Mouse (Mus musculus) CH12.LX (cell line): ENCODE data around the gene St14.

Experiments used
- CTCF ChIP-seq, 2 experiments: IDR thresholded peaks in 1 of 2; conservative IDR thresholded peaks in 1 of 2; 2 replicates each; pipeline ENCODE4 v1.5.1; 2011 to 2012; ENCODE audit warnings: low read depth in 2 of 2, low read length in 2 of 2, improper control_type of control experiment in 1 of 2, inconsistent platforms in 1 of 2, mild to moderate bottlenecking in 1 of 2, moderate library complexity in 1 of 2
- NELFE ChIP-seq: IDR thresholded peaks from 2 replicates; pipeline ENCODE4 v1.6.1; 2011; ENCODE audit warnings: low read depth, low read length, improper control_type of control experiment
- TCF12 ChIP-seq: IDR thresholded peaks from 2 replicates; pipeline ENCODE4 v1.6.1; 2014; ENCODE audit warnings: low read depth, mild to moderate bottlenecking, inconsistent platforms, low read length, improper control_type of control experiment
- ZC3H11A ChIP-seq: IDR thresholded peaks from 2 replicates; pipeline ENCODE4 v1.6.1; 2012; ENCODE audit warnings: low read depth, mild to moderate bottlenecking, inconsistent platforms, low read length, improper control_type of control experiment

DNA sequence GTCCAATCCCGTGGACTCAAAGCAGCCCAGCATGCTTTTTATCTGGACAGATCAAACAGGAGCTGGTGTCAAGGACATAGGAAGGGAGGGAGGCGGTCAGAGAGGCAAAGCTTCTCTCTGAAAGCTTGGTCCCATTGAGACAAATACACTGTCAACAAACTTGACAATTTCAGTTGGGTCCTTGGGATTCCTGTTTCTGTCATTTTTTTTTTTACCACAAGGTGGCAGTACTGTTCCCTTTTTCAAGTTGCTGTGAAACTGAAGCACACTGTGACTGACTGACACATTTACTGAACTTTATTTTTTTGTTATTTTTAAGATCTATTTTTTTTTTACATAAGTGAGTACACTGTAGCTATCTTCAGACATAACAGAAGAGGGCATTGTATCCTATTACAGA lies 19.4 kb upstream of the St14 start:
- peak; percentile 55 to 81 for TF ChIP-seq CTCF (conservative IDR thresholded peaks at IDR 0.05 in 1 of 2, IDR thresholded peaks at IDR 0.05 in 1 of 2; ENCODE audit: low read depth in 2 of 2, low read length in 2 of 2)
- TF ChIP-seq NELFE, result no peak
- 0 out of 2 replicates have a peak, but pooled peaks have one; percentile 36 for TF ChIP-seq ZC3H11A
- TF ChIP-seq TCF12, result no peak
